28 mouse cellular contexts compared by ENCODE assay signal in genomic region chr4:63035991-63036390, GRCm38 (mm10).
"Had no signal": no experiment of that assay in that cellular context is flagged by ENCODE, and none has a peak within 500 bp of the region (broad histone marks: within the 10 kb centered on the region; RNA-seq: fewer than 3 reads in every experiment).

No protein-coding gene starts in this region.

- H3K4me3 ChIP-seq: limb, embryonic 10.5 days; limb, embryonic 12.5 days; limb, embryonic 13.5 days; limb, embryonic 15.5 days; liver, embryonic 12.5 days; liver, embryonic 13.5 days; liver, embryonic 15.5 days; lung, embryonic 15.5 days; megakaryocyte, embryonic 14.5 days; midbrain, embryonic 10.5 days; midbrain, embryonic 12.5 days; midbrain, embryonic 13.5 days; midbrain, embryonic 15.5 days; myocyte; neural tube, embryonic 12.5 days had no signal

- H3K27me3 ChIP-seq: limb, embryonic 12.5 days; limb, embryonic 13.5 days; limb, embryonic 15.5 days; liver, embryonic 12.5 days; liver, embryonic 13.5 days; liver, embryonic 15.5 days; lung, embryonic 15.5 days; midbrain, embryonic 12.5 days; midbrain, embryonic 13.5 days; midbrain, embryonic 15.5 days; neural tube, embryonic 12.5 days had no signal

- H3K4me1 ChIP-seq: liver, embryonic 12.5 days; liver, embryonic 13.5 days; liver, embryonic 15.5 days; megakaryocyte, embryonic 14.5 days had no signal

- DNase-seq: left cerebral cortex, postnatal 4 days; liver; liver, embryonic 13.5 days; liver, postnatal 0 days; lung, adult 18-20 months; lung, adult 2 months; lung, embryonic 14.5 days; lung, postnatal 10 days; lung, postnatal 14 days; lung, postnatal 36 days; lung, postnatal 4 days; midbrain, embryonic 14.5 days had no signal

- H3K9me3 ChIP-seq: limb, embryonic 10.5 days; limb, embryonic 12.5 days; limb, embryonic 13.5 days; limb, embryonic 15.5 days; liver, embryonic 12.5 days; liver, embryonic 13.5 days; liver, embryonic 15.5 days; lung, embryonic 15.5 days; midbrain, embryonic 10.5 days; midbrain, embryonic 12.5 days; midbrain, embryonic 13.5 days; midbrain, embryonic 15.5 days; neural tube, embryonic 12.5 days had no signal

- H3K36me3 ChIP-seq: liver, embryonic 12.5 days; liver, embryonic 13.5 days; liver, embryonic 15.5 days; lung, embryonic 15.5 days; midbrain, embryonic 13.5 days had no signal

- H3K9ac ChIP-seq: limb, embryonic 12.5 days; limb, embryonic 13.5 days; limb, embryonic 15.5 days; liver, embryonic 12.5 days; liver, embryonic 13.5 days; liver, embryonic 14.5 days; liver, embryonic 15.5 days; liver, postnatal 0 days; lung, embryonic 14.5 days; lung, embryonic 15.5 days; midbrain, embryonic 12.5 days; midbrain, embryonic 13.5 days; midbrain, embryonic 15.5 days; neural tube, embryonic 12.5 days had no signal

- H3K27ac ChIP-seq: limb, embryonic 10.5 days; limb, embryonic 12.5 days; liver, embryonic 12.5 days; liver, embryonic 13.5 days; liver, embryonic 14.5 days; liver, embryonic 15.5 days; lung, embryonic 15.5 days; macrophage; midbrain, embryonic 10.5 days; midbrain, embryonic 12.5 days; neural tube, embryonic 12.5 days had no signal
